Mouse (Mus musculus) frontal cortex, postnatal 25 days (tissue): ENCODE data around the gene Gpatch4.
A peak's percentile ranks its signal among the peaks of the same experiment; 100 is the strongest.

Experiments used
- DNase-seq, 2 experiments: peaks; one replicate each; pipeline ENCODE4 v3.0.0; 2022; ENCODE audit warnings: low spot score in 2 of 2

Gene Gpatch4

GRCm38 (mm10) chr3:88042661-88043421 lies at the start of gene Gpatch4:
Gene Gpatch4, plus strand, starts transcription at chr3:88043108.
- DNase-seq, result peak; percentile 54 to 81

DNA sequence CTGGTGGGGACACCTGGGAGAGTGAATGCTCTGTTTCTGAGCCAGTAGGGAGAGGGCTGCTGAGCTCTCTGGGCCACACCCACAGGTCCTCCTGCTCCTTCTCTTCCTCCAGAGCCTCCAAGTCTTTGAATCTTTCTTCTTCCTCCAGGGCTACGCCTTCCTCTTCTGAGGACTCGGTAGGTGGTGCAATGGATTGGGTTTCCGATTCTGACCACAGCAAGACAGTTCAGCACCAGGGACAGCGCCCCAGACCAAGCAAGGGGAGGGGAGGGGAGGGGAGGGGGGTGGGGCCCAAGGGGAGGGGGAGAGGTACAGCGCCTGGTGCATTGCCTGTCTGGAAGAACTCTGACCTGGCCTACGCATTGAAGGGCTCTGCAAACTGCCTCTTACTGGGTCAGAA lies 49.5 kb upstream of the Gpatch4 start:
- no peak for DNase-seq

- DNase-seq, result no peak
Measured at GRCm38 (mm10) chr3:87995331-87995730, 47.6 kb upstream of the Gpatch4 start.

DNA sequence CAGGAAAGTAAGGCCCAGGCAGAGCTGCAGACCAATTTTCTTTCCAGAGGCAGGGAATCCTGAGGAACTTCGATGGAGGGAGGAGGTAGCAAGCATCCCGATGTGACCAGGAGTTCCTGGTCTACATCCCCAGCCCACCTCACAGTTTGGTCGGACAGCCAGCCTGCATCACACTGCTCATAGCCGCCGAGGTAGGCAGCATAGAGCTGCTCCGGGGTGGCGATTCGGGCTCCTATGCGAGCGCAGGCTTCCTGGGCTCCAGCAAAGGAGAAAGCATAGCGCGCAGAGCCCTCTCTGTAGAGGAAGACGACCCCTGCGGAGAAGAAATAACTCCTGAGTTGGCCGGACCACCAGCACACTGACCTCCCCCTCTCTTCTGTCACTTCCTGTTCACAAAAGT lies 46.5 kb upstream of the Gpatch4 start:
- DNase-seq, result no peak

- DNase-seq, result no peak
Measured at GRCm38 (mm10) chr3:87996971-87997614, 45.8 kb upstream of the Gpatch4 start.

- no peak for DNase-seq
Measured at GRCm38 (mm10) chr3:87998747-87999146, 44.2 kb upstream of the Gpatch4 start.

GRCm38 (mm10) chr3:87999243-87999895 lies 43.5 kb upstream of the Gpatch4 start:
- DNase-seq, result no peak

DNA sequence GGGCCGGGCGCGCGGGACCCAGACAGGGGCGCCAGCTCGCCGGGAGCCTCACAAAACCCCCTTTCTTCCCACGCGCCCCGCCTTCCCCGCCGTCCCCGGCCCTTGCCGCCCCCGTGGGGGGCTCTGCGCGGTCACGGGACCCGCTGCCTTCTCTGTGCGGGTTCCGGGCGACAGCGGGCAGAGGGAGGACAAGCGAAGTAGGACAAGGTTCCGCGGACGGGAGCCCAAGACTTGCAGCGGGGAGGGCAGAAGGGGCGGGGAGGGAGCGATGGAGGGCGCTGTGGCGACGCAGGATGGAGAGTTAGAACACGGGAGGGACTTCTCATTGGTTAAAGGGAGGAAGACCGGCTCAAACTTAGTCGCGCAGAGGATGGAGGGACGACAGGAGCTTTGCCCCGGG lies 42.7 kb upstream of the Gpatch4 start, which contains the start of gene Bcan:
Bcan (minus strand) TSS at position 50 of the 400 bp plus-strand sequence.
- DNase-seq, result no peak

DNA sequence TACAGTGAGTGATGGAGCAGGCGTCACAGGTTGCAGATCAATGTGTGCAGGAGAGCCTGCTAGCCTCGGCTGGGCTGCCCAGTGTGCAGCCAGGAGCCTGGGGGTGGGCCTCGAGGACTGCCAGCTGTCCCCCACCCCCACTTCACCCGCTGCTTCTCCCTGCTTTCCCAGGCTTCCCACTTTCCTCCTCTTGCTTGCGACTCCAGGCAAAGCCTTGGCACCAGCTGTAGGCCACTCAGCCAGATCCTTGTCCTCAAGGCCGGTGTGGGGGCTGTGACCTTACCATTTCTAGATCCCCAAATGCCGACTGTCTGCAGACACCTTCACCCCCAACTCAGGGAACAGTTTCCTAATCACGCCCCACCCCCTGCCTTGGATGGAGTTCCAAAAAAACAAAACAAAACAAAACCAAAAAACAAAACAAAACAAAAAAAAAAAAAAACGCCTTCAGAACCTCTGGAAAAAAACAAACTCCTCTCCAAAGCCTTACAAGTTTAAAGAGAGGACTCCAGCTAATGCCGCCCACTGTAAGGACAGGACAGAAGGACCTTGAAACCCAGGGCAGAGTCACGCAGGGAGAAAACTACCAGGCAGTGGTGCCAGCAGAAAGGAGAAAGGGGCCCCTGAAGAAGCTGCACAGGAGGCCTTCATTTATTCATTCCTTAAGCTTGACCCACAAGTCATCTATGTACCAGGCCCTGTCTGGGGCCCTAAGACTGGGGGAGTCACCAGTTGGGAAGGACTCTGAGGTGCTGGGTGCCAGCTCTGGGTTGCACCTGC lies 41.9 kb upstream of the Gpatch4 start:
- no peak for DNase-seq

DNA sequence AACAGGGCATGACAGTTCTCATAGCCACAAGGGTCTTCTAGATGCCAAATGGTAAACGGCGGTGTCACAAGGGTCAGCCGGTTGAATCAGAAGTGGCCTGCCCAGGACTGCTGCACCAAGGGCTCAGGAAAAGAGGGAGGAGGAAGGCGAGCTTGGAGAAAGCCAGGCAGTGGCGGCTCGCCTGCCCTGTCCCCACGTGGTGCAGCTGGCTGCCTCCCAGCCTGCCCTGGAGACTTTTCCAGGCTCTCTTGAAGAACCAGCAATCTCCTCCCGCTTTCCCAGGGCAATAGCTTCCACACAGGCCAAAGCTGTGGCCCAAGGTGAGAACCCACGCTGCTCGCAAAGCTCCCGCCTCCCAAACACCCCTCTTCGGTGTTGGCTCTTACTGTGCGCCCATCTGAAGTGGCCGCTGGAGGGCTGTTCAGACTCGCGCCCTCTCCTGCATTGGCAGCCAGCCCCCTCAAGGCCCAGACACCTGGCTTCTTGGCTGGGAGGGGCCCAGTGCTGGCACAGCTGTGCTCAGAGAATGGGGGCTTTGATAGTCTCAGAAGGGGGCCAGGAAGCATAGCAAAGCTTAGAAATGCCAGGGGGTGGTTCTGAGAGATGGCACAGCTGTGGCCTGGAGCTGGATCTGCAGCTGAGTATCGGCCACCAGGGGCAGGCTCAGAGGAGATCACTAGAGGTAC lies 40.5 kb upstream of the Gpatch4 start:
- DNase-seq, result no peak

DNA sequence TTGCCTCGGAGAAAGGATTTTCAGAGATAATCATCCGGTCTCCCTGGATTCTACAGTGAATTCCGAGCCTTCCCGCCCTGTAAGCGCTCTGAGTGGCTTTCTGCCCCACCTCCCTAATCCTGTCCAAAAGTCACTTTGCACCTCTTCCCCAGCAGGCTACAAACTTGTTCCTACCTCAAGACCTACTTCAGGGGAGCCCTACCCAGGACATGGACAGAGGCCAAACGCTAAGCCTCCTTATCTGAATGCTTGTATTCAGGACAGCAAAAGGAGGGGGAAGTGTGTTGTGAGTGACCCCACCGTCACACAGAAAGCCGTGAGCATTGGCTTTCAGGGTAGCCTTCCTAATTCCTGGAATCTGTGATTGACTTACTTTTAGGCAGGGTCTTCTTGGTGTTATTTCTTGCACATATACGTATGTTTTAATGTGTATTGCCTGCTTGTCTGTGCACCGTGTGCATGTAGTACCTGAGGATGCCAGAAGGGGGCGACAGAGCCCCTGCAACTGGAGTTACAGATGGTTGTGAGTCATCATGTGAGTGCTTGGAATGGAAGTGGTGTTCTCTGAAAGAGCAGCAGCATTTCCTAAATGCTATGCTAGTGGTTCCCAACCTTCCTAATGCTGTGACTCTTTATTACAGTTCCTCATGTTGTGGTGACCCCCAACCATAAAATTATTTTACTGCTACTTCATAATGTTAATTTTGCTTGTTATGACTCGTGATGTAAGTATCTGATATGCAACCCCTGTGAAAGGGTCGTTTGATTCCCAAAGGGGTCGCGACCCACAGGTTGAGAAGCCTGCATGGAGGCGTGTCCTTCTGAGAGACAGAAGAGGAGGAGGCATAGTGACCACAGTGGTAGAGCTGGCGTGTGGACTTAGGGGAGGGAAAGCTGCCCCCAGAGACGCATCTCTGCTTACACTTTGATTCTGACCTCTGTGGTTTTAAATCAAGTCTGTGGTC lies 36.8 kb upstream of the Gpatch4 start:
- no peak for DNase-seq

DNA sequence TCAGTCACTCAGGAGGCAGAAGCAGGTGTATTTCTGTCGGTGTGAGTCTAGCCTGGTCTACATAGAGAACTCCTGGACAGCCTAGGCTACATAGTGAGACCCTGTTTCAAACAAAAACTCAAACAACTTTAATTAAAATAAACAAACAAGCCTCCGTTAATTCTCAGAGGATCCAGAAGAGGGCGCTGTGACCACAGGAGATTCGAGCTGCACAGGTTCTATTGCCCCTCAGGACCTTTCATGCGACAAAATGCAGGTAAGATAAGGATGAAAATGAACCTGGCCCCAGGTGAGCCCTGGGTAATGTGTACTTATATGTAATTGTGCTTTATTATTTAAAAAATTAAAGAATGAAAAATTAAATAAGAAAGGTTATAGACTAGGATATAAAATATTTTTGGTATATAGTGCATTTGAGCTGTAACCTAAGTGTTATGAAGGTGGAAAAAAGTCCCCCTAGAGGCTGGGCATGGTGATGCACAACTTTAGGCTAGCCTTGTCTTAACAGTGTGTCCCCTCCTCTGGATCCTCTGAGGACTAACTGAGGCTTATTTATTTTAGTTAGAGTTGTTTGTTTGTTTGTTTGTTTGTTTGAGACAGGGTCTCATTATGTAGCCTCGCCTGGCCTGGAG lies 32.2 kb upstream of the Gpatch4 start:
- DNase-seq, result no peak

- DNase-seq, result peak in 1 of 2 experiments; percentile 47
Measured at GRCm38 (mm10) chr3:88022322-88023191, 20.4 kb upstream of the Gpatch4 start.

DNA sequence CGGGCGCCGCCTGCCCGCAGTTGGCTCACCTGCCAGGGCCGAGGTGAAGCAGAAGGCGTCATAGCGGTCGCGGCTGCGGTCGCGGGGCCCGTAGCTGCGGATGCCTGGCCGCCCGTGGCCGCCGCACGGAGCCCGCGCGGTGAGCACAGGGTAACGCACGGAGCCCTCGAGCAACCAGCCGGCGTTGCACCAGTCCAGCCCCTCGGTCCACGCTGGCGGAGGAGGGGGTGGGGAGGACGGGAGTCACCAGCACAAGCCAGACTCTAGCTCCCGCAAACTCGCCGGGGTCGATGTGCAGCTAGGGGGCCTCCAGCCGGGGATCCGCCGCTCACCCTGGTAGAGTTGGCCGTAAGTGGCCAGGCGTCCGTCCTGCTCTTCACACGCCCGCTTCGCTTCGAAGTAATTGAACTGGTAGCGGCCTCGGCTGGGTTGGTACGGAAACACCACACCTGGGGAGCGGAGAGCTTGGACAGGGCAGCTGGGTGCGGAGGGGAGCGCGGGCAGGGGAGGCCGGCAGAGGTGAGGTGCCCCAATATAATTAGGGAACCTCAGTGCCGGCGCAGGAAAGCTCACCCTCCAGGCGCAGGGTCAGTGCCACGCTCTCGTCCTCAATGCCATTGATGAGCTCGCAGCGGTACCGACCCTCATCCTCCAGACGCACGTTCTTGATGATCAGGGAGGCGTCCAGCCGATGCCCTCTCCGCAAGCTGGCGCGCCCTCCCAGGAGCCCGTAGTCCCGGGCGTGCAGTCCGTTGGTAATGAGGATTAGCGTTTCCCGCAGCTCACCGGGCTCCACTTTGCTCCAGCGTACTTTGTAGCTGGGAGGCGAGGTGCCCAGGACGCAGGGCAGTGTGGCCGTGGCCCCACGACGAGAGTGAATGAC lies 19.5 kb upstream of the Gpatch4 start:
- no peak for DNase-seq

DNA sequence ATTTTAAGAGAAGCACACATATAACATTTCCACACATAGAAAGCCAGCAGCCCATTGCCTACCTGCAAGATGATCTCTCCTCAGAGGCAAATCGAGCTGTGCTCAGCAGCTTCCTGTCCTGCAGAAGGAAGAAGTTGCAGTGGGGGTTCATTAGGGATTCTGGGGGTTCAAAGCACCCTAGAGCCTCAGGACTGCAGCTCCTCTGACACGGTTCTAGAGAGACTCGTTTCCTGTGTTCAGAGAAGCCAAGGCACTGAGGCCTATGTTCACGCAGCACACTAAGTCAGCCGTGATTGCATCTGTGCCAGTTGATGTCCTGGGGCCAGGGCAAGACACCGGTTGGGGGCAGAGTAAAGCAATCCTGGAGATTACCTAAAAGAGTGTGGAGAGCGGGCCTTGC lies 16.1 kb upstream of the Gpatch4 start:
- no peak for DNase-seq

- DNase-seq, result no peak
Measured at GRCm38 (mm10) chr3:88027434-88028186, 15.3 kb upstream of the Gpatch4 start, which contains the start of gene Hapln2. Gene Hapln2, minus strand, starts transcription at chr3:88027583.
